Mouse (Mus musculus) myocyte (in vitro differentiated cells): Measurements from ENCODE around the gene Dglucy.

ENCODE experiments used
- CEBPB ChIP-seq: IDR thresholded peaks from 2 replicates; pipeline ENCODE4 v1.6.1; 2011; ENCODE audit warnings: mild to moderate bottlenecking, moderate library complexity; ENCODE audit not compliant: poor library complexity, insufficient read depth, severe bottlenecking
- E2F4 ChIP-seq: IDR thresholded peaks from one replicate; pipeline ENCODE4 v1.6.1; 2011; ENCODE audit warnings: mild to moderate bottlenecking, control low read depth, moderate library complexity; ENCODE audit not compliant: insufficient read depth
- MYOD1 ChIP-seq, 3 experiments: IDR thresholded peaks; one replicate each; pipeline ENCODE4 v1.6.1; 2011; ENCODE audit warnings: control low read depth in 2 of 3, low read depth in 2 of 3, mild to moderate bottlenecking in 2 of 3, moderate library complexity in 1 of 3; ENCODE audit not compliant: insufficient read length in 2 of 3, control insufficient read depth in 1 of 3
- MYOG ChIP-seq, 3 experiments: IDR thresholded peaks; one replicate each; pipeline ENCODE4 v1.6.1; 2011; ENCODE audit warnings: control low read depth in 2 of 3, low read depth in 2 of 3, mild to moderate bottlenecking in 2 of 3; ENCODE audit not compliant: insufficient read length in 2 of 3, control insufficient read depth in 1 of 3, insufficient read depth in 1 of 3
- POLR2A ChIP-seq: IDR thresholded peaks from one replicate; pipeline ENCODE4 v1.6.1; 2011; ENCODE audit warnings: low read depth, mild to moderate bottlenecking, control low read depth, moderate library complexity; ENCODE audit not compliant: insufficient read length
- TCF12 ChIP-seq: IDR thresholded peaks from one replicate; pipeline ENCODE4 v1.6.1; 2011; ENCODE audit warnings: mild to moderate bottlenecking, control low read depth; ENCODE audit not compliant: poor library complexity, insufficient read depth, severe bottlenecking

GRCm38 (mm10) chr12:100738498-100738897, 40.4 kb upstream of the Dglucy start:
- TF ChIP-seq POLR2A (no peak), E2F4 (no peak), MYOD1 (IDR thresholded peaks at IDR 0.05; ENCODE audit: control insufficient read depth in 1 of 3, insufficient read length in 2 of 3, low read depth in 2 of 3) (no peak), TCF12 (no peak), CEBPB (no peak), MYOG (IDR thresholded peaks at IDR 0.05; ENCODE audit: control insufficient read depth in 1 of 3, insufficient read depth in 1 of 3, insufficient read length in 2 of 3, low read depth in 2 of 3) (no peak)
